Comparison of ENCODE assay signal across 8 mouse cellular contexts in the genomic region with DNA sequence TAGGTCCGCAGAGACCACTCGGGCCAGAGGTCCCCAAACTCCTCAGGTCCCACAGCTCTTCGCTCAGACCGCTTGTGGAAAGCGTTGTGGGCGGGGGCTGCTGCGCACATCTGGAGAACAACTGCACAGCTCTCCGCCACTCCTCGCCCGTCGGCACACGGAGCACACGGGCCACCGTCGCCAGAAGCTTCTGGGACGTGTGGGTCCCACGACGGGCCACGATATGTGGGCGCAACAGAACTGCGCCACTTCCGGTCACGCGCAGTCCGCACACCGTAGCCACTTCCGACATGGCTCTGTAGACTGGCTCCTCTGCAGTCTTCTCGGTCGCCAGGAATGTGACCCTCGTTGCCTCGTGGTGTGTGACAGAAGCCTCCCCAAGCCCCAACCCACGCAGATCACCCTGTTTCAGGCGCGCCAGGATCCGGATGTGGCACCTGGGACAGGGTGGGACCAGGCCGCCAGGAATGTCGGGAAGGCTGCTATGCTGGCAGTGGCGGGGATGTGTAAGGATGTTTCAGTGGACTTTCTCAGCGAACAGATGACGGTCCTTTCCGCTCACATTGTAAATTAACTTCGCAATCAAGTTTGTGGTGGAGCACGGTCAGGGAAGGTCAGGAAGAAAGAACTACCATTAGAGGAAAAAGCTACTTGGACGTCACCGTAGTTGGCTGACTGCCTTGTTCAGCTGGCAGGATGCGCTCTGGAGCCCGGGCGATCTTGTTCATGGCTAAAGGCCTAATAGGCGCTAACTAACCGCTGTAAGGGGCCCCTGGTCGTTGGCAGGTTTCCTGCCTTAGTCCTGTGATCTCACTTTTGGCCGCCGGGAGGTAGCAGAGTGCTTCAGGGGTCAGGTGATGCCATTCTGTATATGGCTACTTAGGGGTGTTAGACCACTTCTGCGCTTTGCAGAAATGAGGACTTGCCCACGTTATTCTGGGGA. TPM values are rescaled to one million over a fixed set of nuclear protein-coding genes. Genes with fewer than 3 reads are reported as not detected.
DNase-seq lines count a peak whose midpoint lies in the region; ATAC-seq lines count a peak whose summit lies in the region.

No protein-coding gene starts in this region.

- no peaks in the 10 kb centered on the region for H3K27me3 ChIP-seq in hindbrain, embryonic 12.5 days

- peak overlapping the region; percentile 73 for H3K9ac ChIP-seq in hindbrain, embryonic 12.5 days

- peak; percentile 88 for ATAC-seq in hindbrain, embryonic 12.5 days (ENCODE audit: low FRiP score)

- DNase-seq in R1 (ENCODE audit: low read depth, low spot score), result peak; percentile 89
- DNase-seq in cerebellum, postnatal 14 days, result peak; percentile 89 to 92
- peak; percentile 85 to 86 for DNase-seq in frontal cortex, postnatal 10 days (ENCODE audit: low spot score in 2 of 2)
- peak; percentile 85 for DNase-seq in left cerebral cortex, adult 11 months (ENCODE audit: low spot score)
- peak; percentile 88 for DNase-seq in lung, postnatal 36 days
- DNase-seq in retina, embryonic 14.5 days (ENCODE audit: low spot score), result peak; percentile 89
- peak; percentile 76 for DNase-seq in thymus, postnatal 36 days

- peak overlapping the region; percentile 91 for H3K4me2 ChIP-seq in hindbrain, embryonic 12.5 days (replicated peaks)

- H3K27ac ChIP-seq in hindbrain, embryonic 12.5 days, result peak overlapping the region; percentile 92

- no peaks in the 10 kb centered on the region for H3K9me3 ChIP-seq in hindbrain, embryonic 12.5 days (replicated peaks)

- WGBS in hindbrain, embryonic 12.5 days, result 1% methylated on average over 55 of the region's 55 CpGs

- peak overlapping the region; percentile 58 for H3K4me3 ChIP-seq in hindbrain, embryonic 12.5 days

- H3K4me1 ChIP-seq in hindbrain, embryonic 12.5 days, result peaks cover 36% of the 10 kb centered on the region

- peaks cover 20% of the 10 kb centered on the region for H3K36me3 ChIP-seq in hindbrain, embryonic 12.5 days

RNA-seq across cellular contexts. Expression of gene Lrsam1, which starts 5.5 kb away (rescaled TPM):
- polyA plus RNA-seq in hindbrain, embryonic 12.5 days (2016; fragmentation: Nextera tagmentation; extraction: Ambion mirVana), result 19.0 and 22.0 TPM in 2 replicates

RNA-seq across cellular contexts. Expression of gene Rpl12, which starts 5.6 kb away (rescaled TPM):
- 101 and 114 TPM in 2 replicates for polyA plus RNA-seq in hindbrain, embryonic 12.5 days (2016; fragmentation: Nextera tagmentation; extraction: Ambion mirVana)

RNA-seq across cellular contexts. Expression of gene Slc2a8, which starts 14.9 kb away (rescaled TPM):
- polyA plus RNA-seq in hindbrain, embryonic 12.5 days (2016; fragmentation: Nextera tagmentation; extraction: Ambion mirVana), result 22.4 and 23.9 TPM in 2 replicates

Comparison
In these comparisons a context has a peak if more than half of its experiments do, and no peak if none do; other contexts are left out.
1. Peak in every context shown above with its lines: DNase-seq, ATAC-seq, H3K4me3 ChIP-seq and H3K27ac ChIP-seq.